Mouse (Mus musculus) G1E (cell line): Measurements from ENCODE around the gene Nectin1.

Experiments used
- CTCF ChIP-seq: IDR thresholded peaks from 2 replicates; pipeline ENCODE4 v1.5.1; 2012; ENCODE audit warnings: low read depth, low read length, inconsistent platforms, mixed read lengths
- GATA1 ChIP-seq: IDR thresholded peaks from 2 replicates; pipeline ENCODE4 v1.6.1; 2012; ENCODE audit warnings: borderline replicate concordance, low read length, inconsistent platforms, mixed read lengths
- GATA2 ChIP-seq: IDR thresholded peaks from 2 replicates; pipeline ENCODE4 v1.6.1; 2012; ENCODE audit warnings: low read depth, low read length, inconsistent platforms, borderline replicate concordance
- POLR2AphosphoS5 ChIP-seq: IDR thresholded peaks from 2 replicates; pipeline ENCODE4 v1.6.1; 2012; ENCODE audit warnings: low read depth, low read length, inconsistent platforms; ENCODE audit not compliant: insufficient replicate concordance
- TAL1 ChIP-seq: conservative IDR thresholded peaks from 2 replicates; pipeline ENCODE4 v1.6.1; 2012; ENCODE audit warnings: low read depth, low read length, inconsistent platforms, mixed read lengths

DNA sequence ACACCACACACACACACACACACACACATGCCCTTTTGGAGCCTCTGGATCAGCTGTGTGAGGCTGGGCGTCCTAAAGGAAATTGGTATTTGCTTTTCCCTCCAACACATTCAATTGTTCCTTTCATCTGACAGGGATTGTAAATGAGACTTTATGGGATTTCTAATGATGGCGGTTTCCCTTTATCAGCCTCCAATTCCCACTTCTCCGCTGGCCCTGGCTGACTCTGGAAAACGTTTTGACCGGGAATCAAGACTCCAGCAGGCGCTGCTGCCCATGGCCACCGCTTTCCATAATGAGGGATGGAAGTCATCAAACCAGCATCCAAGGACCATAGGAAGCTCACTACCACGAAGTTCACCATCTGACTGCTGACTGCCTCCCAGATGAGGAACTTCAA lies 11.1 kb upstream of the Nectin1 start:
- TF ChIP-seq CTCF (no peak), TAL1 (no peak), POLR2AphosphoS5 (no peak), GATA1 (no peak), GATA2 (no peak)
